Mouse (Mus musculus) testis, adult 2 months (tissue): ENCODE results near the gene Plgrkt. TPM values are rescaled to one million over a fixed set of nuclear protein-coding genes. Genes with fewer than 3 reads are reported as not detected.

ENCODE experiments used
- H3K27ac ChIP-seq: fragments of 200-500 bp; 2 replicates; pipeline ENCODE4 v1.5.1; 2012; ENCODE audit warnings: low read depth, low read length; ENCODE audit not compliant: control insufficient read depth, insufficient read depth
- H3K27me3 ChIP-seq: fragments of 200-500 bp; 2 replicates; pipeline ENCODE4 v1.6.1; 2012; ENCODE audit warnings: mild to moderate bottlenecking, low read length, moderate library complexity; ENCODE audit not compliant: control insufficient read depth, insufficient read depth
- H3K36me3 ChIP-seq: fragments of 200-500 bp; 2 replicates; pipeline ENCODE4 v1.6.1; 2012; ENCODE audit warnings: mild to moderate bottlenecking, low read length; ENCODE audit not compliant: control insufficient read depth, insufficient read depth
- H3K4me1 ChIP-seq: fragments of 200-500 bp; 2 replicates; pipeline ENCODE4 v1.6.1; 2012; ENCODE audit warnings: low read length; ENCODE audit not compliant: control insufficient read depth, insufficient read depth
- H3K4me3 ChIP-seq: fragments of 200-500 bp; 2 replicates; pipeline ENCODE4 v1.5.1; 2012; ENCODE audit warnings: low read depth, mild to moderate bottlenecking, low read length, moderate library complexity, mixed read lengths; ENCODE audit not compliant: control insufficient read depth
- CTCF ChIP-seq: fragments of 200-500 bp; IDR thresholded peaks from 2 replicates; pipeline ENCODE4 v1.5.1; 2012; ENCODE audit warnings: low read depth, mild to moderate bottlenecking, inconsistent platforms, low read length, moderate library complexity; ENCODE audit not compliant: control insufficient read depth, insufficient read depth, insufficient replicate concordance
- POLR2A ChIP-seq: fragments of 200-500 bp; IDR thresholded peaks from 2 replicates; pipeline ENCODE4 v1.6.1; 2012; ENCODE audit warnings: low read depth, mild to moderate bottlenecking, inconsistent platforms, low read length, moderate library complexity; ENCODE audit not compliant: control insufficient read depth
- polyA plus RNA-seq: library from polyadenylated mRNA; depleted of rRNA; stranded (reverse); fragments of >200 nt; gene quantifications from 2 replicates; pipeline ENCODE4 v1.2.3, GENCODE M21; 2012

The Plgrkt gene
- polyA plus RNA-seq, 1 experiment = 4.9 TPM

- Histone ChIP-seq H3K4me3 (no peak overlapping the region), H3K27ac (no peak overlapping the region), H3K27me3 (no peaks in the 10 kb centered on the region), H3K4me1 (no peaks in the 10 kb centered on the region), H3K36me3 (no peaks in the 10 kb centered on the region)
- no peak for TF ChIP-seq CTCF
- no peak for TF ChIP-seq POLR2A
These were observed 27.5 kb upstream of the Plgrkt start for GRCm38 (mm10) chr19:29394721-29395120.

- Histone ChIP-seq H3K4me1 (no peaks in the 10 kb centered on the region), H3K27ac (no peak overlapping the region), H3K27me3 (no peaks in the 10 kb centered on the region), H3K36me3 (no peaks in the 10 kb centered on the region), H3K4me3 (no peak overlapping the region)
- TF ChIP-seq CTCF (no peak), POLR2A (no peak)
These were observed 26.1 kb upstream of the Plgrkt start for GRCm38 (mm10) chr19:29393333-29393732.

GRCm38 (mm10) chr19:29391279-29391678 lies 24.1 kb upstream of the Plgrkt start:
- H3K27ac ChIP-seq = no peak overlapping the region

GRCm38 (mm10) chr19:29390483-29390882 lies 23.3 kb upstream of the Plgrkt start:
- TF ChIP-seq CTCF (no peak), POLR2A (no peak)
- Histone ChIP-seq H3K4me1 (no peaks in the 10 kb centered on the region), H3K27ac (no peak overlapping the region), H3K27me3 (no peaks in the 10 kb centered on the region), H3K36me3 (no peaks in the 10 kb centered on the region), H3K4me3 (no peak overlapping the region)

More at GRCm38 (mm10) chr19:29391279-29391678, 24.1 kb upstream of the Plgrkt start:
- no peaks in the 10 kb centered on the region for H3K27me3 ChIP-seq
- H3K4me1 ChIP-seq = no peaks in the 10 kb centered on the region
- H3K36me3 ChIP-seq = no peaks in the 10 kb centered on the region
- no peak overlapping the region for H3K4me3 ChIP-seq
- TF ChIP-seq POLR2A (no peak), CTCF (no peak)

- no peak overlapping the region for H3K4me3 ChIP-seq
- no peaks in the 10 kb centered on the region for H3K27me3 ChIP-seq
- no peaks in the 10 kb centered on the region for H3K4me1 ChIP-seq
- H3K36me3 ChIP-seq = no peaks in the 10 kb centered on the region
- no peak for TF ChIP-seq CTCF
- TF ChIP-seq POLR2A = no peak
- no peak overlapping the region for H3K27ac ChIP-seq
These were observed 21.6 kb upstream of the Plgrkt start for GRCm38 (mm10) chr19:29388818-29389217.

- Histone ChIP-seq H3K36me3 (no peaks in the 10 kb centered on the region), H3K4me1 (no peaks in the 10 kb centered on the region), H3K27ac (no peak overlapping the region), H3K27me3 (no peaks in the 10 kb centered on the region), H3K4me3 (no peak overlapping the region)
- TF ChIP-seq POLR2A = no peak
- no peak for TF ChIP-seq CTCF
These were observed 18.6 kb upstream of the Plgrkt start for GRCm38 (mm10) chr19:29385822-29386221.

GRCm38 (mm10) chr19:29384994-29385393 lies 17.8 kb upstream of the Plgrkt start:
- Histone ChIP-seq H3K4me1 (no peaks in the 10 kb centered on the region), H3K36me3 (no peaks in the 10 kb centered on the region), H3K27ac (no peak overlapping the region), H3K27me3 (no peaks in the 10 kb centered on the region), H3K4me3 (no peak overlapping the region)
- TF ChIP-seq CTCF = no peak
- TF ChIP-seq POLR2A = no peak

GRCm38 (mm10) chr19:29384412-29384811 lies 17.2 kb upstream of the Plgrkt start:
- Histone ChIP-seq H3K27me3 (no peaks in the 10 kb centered on the region), H3K4me1 (no peaks in the 10 kb centered on the region), H3K36me3 (no peaks in the 10 kb centered on the region), H3K27ac (no peak overlapping the region), H3K4me3 (no peak overlapping the region)
- no peak for TF ChIP-seq CTCF
- TF ChIP-seq POLR2A = no peak
